Mouse (Mus musculus): Measurements from ENCODE around the gene Anapc13. TPM values are rescaled to one million over a fixed set of nuclear protein-coding genes. Genes with fewer than 3 reads are reported as not detected.

The Anapc13 gene
- polyA plus RNA-seq, 1 experiment from 2014 or later: 182 TPM

DNA sequence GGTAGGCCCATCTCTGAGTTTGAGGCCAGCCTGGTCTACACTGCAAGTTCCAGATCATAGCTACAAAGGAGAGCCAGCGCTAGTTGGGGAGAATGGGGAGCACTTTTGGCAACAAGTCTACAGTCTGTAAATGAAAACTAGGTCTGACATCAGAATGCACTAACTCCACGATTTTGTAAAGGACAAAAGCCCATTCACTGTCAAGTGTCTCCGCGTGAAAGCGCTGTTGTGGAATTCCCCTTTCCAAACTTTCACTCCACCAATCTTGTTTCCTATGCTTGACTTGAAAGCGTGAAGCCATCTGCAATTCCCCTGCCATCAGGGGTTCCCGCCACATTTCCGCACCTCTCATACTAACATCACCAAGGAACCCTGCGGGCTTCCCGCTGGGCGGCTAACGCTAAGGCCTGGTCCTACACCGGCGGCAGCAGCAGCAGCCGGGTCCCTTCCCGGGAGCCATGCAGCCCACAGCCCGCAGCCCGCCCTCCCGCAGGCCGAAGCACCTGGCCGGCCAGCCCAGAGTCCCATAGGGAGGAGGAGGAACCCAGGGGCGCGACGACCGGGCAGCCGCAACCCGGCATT is 604 bp upstream of the Anapc13 start:
- Histone ChIP-seq H3K9me3 (ENCODE audit: control insufficient read depth, low read length) (no peaks in the 10 kb centered on the region), H3K4me2 (peak overlapping the region; percentile 80), H3K27ac (ENCODE audit: low read depth, low read length) (peak overlapping the region; percentile 95), H3K4me1 (ENCODE audit: control insufficient read depth, insufficient read depth, low read length) (peaks cover 11% of the 10 kb centered on the region; the same call in 1 of the 2 replicates), H3K4me3 (ENCODE audit: low read depth, low read length) (peak overlapping the region; percentile 83), H3K36me3 (ENCODE audit: control insufficient read depth, insufficient read depth, low read length) (no peaks in the 10 kb centered on the region), H3K9ac (ENCODE audit: low read length) (peak overlapping the region; percentile 99), H3K27me3 (ENCODE audit: control insufficient read depth, insufficient read depth, low read length) (no peaks in the 10 kb centered on the region)
- ATAC-seq (ENCODE audit: low FRiP score) (peak; percentile 83), DNase-seq (ENCODE audit: low spot score, missing footprints) (no peak)
- 1% methylated on average over 27 of the region's 27 CpGs for WGBS

DNA sequence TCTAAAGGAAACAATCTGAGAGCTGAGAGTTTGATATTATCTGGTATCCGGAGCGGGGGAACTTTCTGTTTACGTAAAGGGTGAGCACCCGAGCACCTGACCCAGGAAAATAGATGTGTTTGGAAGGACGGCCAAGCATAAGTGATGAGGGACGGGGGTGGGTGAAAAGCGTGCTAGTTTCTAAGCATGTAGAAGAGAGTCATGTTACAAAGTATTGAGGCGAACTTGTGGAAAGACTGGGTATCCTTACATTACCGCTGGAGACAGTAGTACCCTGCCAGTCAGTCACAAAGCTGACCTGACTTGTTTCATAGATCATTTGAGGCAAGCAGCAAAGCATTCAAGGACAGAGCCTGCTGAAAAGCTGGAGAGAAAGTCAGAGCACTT is 736 bp downstream of the Anapc13 start:
- H3K27ac ChIP-seq (ENCODE audit: low read depth, low read length): peak overlapping the region; percentile 95; the same call in 1 of the 2 replicates
- no peak for DNase-seq (ENCODE audit: low spot score, missing footprints)
- peak overlapping the region; percentile 60 for H3K4me2 ChIP-seq
- H3K4me3 ChIP-seq (ENCODE audit: low read depth, low read length): peak overlapping the region; percentile 83
- peaks cover 11% of the 10 kb centered on the region; the same call in 1 of the 2 replicates for H3K4me1 ChIP-seq (ENCODE audit: control insufficient read depth, insufficient read depth, low read length)
- H3K9me3 ChIP-seq (ENCODE audit: control insufficient read depth, low read length): no peaks in the 10 kb centered on the region
- no peaks in the 10 kb centered on the region for H3K36me3 ChIP-seq (ENCODE audit: control insufficient read depth, insufficient read depth, low read length)
- ATAC-seq (ENCODE audit: low FRiP score): no peak
- H3K9ac ChIP-seq (ENCODE audit: low read length): peak overlapping the region; percentile 99
- no peaks in the 10 kb centered on the region for H3K27me3 ChIP-seq (ENCODE audit: control insufficient read depth, insufficient read depth, low read length)
- under 1% methylated on average over 9 of the region's 9 CpGs for WGBS

DNA sequence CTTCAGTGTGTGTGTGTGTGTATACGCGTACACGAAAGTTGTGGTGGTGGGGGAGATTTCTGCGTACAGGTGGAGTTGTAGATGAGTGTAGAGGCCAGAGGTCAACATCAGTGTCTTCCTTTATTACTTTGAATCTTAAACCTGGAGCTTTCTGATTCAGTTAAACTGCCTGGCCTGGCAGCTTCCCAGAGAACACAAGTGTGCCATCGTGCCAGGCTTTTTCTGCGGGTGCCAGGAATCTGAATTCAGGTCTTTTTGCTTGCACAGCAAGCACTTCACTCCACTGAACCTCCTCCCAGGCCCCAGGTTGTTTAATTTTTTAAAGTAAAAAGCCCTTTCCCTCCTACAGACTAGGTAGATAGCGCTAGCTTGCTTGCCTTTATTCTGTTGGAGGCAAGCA is 1.3 kb downstream of the Anapc13 start:
- Histone ChIP-seq H3K9ac (ENCODE audit: low read length) (peak overlapping the region; percentile 99), H3K9me3 (ENCODE audit: control insufficient read depth, low read length) (no peaks in the 10 kb centered on the region), H3K36me3 (ENCODE audit: control insufficient read depth, insufficient read depth, low read length) (no peaks in the 10 kb centered on the region), H3K4me2 (peak overlapping the region; percentile 60), H3K4me3 (ENCODE audit: low read depth, low read length) (peak overlapping the region; percentile 83), H3K27me3 (ENCODE audit: control insufficient read depth, insufficient read depth, low read length) (no peaks in the 10 kb centered on the region), H3K27ac (ENCODE audit: low read depth, low read length) (no peak overlapping the region), H3K4me1 (ENCODE audit: control insufficient read depth, insufficient read depth, low read length) (peaks cover 11% of the 10 kb centered on the region; the same call in 1 of the 2 replicates)
- no peak for DNase-seq (ENCODE audit: low spot score, missing footprints)
- no peak for ATAC-seq (ENCODE audit: low FRiP score)
- WGBS: 90% methylated on average over 7 of the region's 7 CpGs

DNA sequence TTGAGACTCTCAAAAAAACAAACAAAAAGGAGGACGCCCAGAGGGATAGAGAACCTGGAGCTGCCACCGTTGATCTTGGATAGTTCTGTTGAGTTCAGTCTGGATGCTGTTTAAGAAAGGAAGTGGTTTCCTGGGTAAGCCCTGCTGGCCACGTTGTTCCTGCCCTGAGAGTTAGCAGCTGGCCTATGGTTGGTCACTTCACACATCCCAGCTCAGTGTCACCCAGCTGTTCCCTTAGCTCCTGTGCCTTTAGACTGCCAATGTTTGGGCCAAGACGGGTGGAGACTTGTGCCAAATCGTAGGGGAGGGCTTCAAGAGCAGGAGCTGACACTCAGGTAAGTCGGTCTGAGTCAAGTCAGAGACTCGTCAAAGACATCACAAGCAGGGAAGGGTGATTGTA is 3.0 kb downstream of the Anapc13 start:
- WGBS: 71% methylated on average over 7 of the region's 7 CpGs
- no peak for DNase-seq (ENCODE audit: low spot score, missing footprints)
- Histone ChIP-seq H3K4me1 (ENCODE audit: control insufficient read depth, insufficient read depth, low read length) (peaks cover 11% of the 10 kb centered on the region; the same call in 1 of the 2 replicates), H3K27ac (ENCODE audit: low read depth, low read length) (no peak overlapping the region), H3K36me3 (ENCODE audit: control insufficient read depth, insufficient read depth, low read length) (no peaks in the 10 kb centered on the region), H3K27me3 (ENCODE audit: control insufficient read depth, insufficient read depth, low read length) (no peaks in the 10 kb centered on the region), H3K9ac (ENCODE audit: low read length) (no peak overlapping the region), H3K4me2 (no peak overlapping the region), H3K9me3 (ENCODE audit: control insufficient read depth, low read length) (no peaks in the 10 kb centered on the region), H3K4me3 (ENCODE audit: low read depth, low read length) (no peak overlapping the region)
- ATAC-seq (ENCODE audit: low FRiP score): no peak

DNA sequence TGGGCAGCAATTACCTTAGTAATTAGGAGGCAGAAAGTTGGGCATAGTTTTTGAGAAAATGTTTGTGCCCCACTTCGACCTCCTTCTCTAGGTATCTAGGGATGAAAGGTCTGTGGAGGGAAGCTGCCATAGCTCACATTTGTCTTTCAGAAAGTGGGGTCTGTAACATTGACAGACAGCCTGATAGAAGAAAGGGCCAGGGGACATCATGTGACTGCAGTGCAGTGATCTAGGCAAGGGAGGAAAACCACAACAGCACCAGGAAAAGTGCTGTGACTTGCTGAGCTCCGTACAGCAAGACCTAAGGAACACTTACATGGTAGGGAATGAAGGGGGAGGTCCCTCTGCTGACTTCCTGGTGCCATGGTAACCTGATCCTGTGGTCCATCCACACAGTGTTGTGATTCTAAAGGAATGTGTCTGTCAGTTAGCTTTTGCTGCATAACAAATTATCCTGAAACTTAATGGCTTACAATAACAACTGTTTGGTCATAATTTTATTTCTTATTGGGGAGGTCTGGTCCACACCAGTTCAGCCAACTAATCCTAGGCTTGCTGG is 5.6 kb downstream of the Anapc13 start:
- Histone ChIP-seq H3K4me3 (ENCODE audit: low read depth, low read length) (no peak overlapping the region), H3K4me2 (no peak overlapping the region), H3K36me3 (ENCODE audit: control insufficient read depth, insufficient read depth, low read length) (no peaks in the 10 kb centered on the region), H3K9me3 (ENCODE audit: control insufficient read depth, low read length) (no peaks in the 10 kb centered on the region), H3K27ac (ENCODE audit: low read depth, low read length) (no peak overlapping the region), H3K4me1 (ENCODE audit: control insufficient read depth, insufficient read depth, low read length) (peaks cover 8% of the 10 kb centered on the region; the same call in 1 of the 2 replicates), H3K9ac (ENCODE audit: low read length) (no peak overlapping the region), H3K27me3 (ENCODE audit: control insufficient read depth, insufficient read depth, low read length) (no peaks in the 10 kb centered on the region)
- DNase-seq (ENCODE audit: low spot score, missing footprints): no peak
- 64% methylated on average over 2 of the region's 2 CpGs for WGBS
- no peak for ATAC-seq (ENCODE audit: low FRiP score)

DNA sequence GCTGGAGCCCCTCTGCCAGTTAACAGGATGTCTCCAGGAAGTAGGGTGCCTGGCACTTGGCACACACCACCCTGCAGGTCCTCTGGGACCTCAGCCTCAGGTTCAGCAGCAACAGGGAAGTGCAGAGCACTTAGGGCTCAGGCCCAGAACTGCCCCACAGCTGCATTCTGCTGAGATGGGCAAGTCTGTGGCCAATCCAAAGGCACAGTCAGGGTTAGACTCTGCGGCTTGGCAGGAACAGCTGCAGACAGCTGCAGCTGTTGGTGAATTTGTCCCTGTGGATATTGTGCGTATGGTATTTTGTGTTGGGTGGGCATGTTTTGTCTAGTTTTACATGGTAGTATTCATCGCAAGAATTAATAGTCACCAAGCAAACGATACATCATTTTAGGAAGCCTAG is 6.1 kb downstream of the Anapc13 start:
- Histone ChIP-seq H3K9ac (ENCODE audit: low read length) (no peak overlapping the region), H3K27me3 (ENCODE audit: control insufficient read depth, insufficient read depth, low read length) (no peaks in the 10 kb centered on the region), H3K4me1 (ENCODE audit: control insufficient read depth, insufficient read depth, low read length) (peaks cover 5% of the 10 kb centered on the region; the same call in 1 of the 2 replicates), H3K9me3 (ENCODE audit: control insufficient read depth, low read length) (no peaks in the 10 kb centered on the region), H3K36me3 (ENCODE audit: control insufficient read depth, insufficient read depth, low read length) (no peaks in the 10 kb centered on the region), H3K4me3 (ENCODE audit: low read depth, low read length) (no peak overlapping the region), H3K4me2 (no peak overlapping the region), H3K27ac (ENCODE audit: low read depth, low read length) (no peak overlapping the region)
- 88% methylated on average over 4 of the region's 4 CpGs for WGBS
- DNase-seq (ENCODE audit: low spot score, missing footprints): no peak
- ATAC-seq (ENCODE audit: low FRiP score): no peak

DNA sequence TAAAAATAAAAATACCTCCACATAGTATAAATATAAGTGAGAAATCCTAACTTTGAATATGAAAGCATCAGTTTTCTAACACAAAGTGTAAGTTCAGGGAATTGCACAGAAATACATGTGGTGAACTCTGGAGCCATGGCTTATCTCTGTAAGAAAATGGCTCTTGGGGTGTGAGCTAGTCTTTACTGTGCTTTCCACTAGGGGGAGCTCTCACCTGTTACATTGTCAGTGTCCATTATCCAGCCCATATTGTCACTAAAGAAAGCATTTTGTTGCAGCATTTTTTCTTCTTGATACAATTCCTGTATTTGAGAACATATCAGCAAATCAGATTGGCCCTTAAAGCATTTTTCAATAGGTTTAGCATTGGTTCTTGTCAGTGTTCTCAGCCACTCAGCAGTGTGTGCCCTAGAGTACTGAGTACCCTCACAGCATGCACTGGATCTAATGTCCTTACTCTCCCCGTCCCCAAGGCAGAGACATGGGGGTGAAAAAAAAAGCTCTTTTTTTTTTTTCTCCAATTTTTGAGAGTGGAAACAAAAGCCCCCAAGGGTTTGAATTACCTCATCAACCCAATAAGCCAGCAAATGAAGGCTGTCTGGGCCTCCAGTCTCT is 6.9 kb downstream of the Anapc13 start:
- 48% methylated on average over 1 of the region's 1 CpGs for WGBS
- ATAC-seq (ENCODE audit: low FRiP score) (no peak), DNase-seq (ENCODE audit: low spot score, missing footprints) (peak; percentile 94)
- no peak overlapping the region for H3K9ac ChIP-seq (ENCODE audit: low read length)
- no peak overlapping the region for H3K4me2 ChIP-seq
- no peak overlapping the region for H3K4me3 ChIP-seq (ENCODE audit: low read depth, low read length)
- H3K4me1 ChIP-seq (ENCODE audit: control insufficient read depth, insufficient read depth, low read length): no peaks in the 10 kb centered on the region
- H3K27me3 ChIP-seq (ENCODE audit: control insufficient read depth, insufficient read depth, low read length): no peaks in the 10 kb centered on the region
- no peaks in the 10 kb centered on the region for H3K36me3 ChIP-seq (ENCODE audit: control insufficient read depth, insufficient read depth, low read length)
- no peaks in the 10 kb centered on the region for H3K9me3 ChIP-seq (ENCODE audit: control insufficient read depth, low read length)
- H3K27ac ChIP-seq (ENCODE audit: low read depth, low read length): no peak overlapping the region

DNA sequence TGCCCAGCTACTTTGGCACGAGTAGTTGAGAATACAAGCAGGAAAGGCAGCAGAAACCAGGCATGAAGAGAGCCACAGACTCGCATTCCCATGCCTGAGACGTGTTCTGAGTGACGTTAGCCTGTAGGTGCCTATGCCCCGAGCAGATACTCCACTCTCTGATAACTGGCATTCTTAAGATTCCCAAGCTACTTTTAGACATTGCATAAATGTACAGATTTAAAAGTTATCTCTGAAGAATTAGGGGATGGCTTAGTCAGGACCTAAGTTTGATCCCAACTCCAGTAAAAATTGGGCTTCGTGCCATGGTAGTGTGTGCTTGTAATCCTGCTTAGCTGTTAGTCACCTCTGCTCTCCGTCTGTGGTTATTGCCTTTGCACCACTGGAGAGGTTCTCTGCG is 8.4 kb downstream of the Anapc13 start:
- H3K36me3 ChIP-seq (ENCODE audit: control insufficient read depth, insufficient read depth, low read length): no peaks in the 10 kb centered on the region
- no peak overlapping the region for H3K9ac ChIP-seq (ENCODE audit: low read length)
- WGBS: 88% methylated on average over 8 of the region's 8 CpGs
- H3K4me3 ChIP-seq (ENCODE audit: low read depth, low read length): no peak overlapping the region
- H3K27ac ChIP-seq (ENCODE audit: low read depth, low read length): no peak overlapping the region
- no peaks in the 10 kb centered on the region for H3K9me3 ChIP-seq (ENCODE audit: control insufficient read depth, low read length)
- no peak overlapping the region for H3K4me2 ChIP-seq
- H3K27me3 ChIP-seq (ENCODE audit: control insufficient read depth, insufficient read depth, low read length): no peaks in the 10 kb centered on the region
- DNase-seq (ENCODE audit: low spot score, missing footprints) (no peak), ATAC-seq (ENCODE audit: low FRiP score) (no peak)
- no peaks in the 10 kb centered on the region for H3K4me1 ChIP-seq (ENCODE audit: control insufficient read depth, insufficient read depth, low read length)

DNA sequence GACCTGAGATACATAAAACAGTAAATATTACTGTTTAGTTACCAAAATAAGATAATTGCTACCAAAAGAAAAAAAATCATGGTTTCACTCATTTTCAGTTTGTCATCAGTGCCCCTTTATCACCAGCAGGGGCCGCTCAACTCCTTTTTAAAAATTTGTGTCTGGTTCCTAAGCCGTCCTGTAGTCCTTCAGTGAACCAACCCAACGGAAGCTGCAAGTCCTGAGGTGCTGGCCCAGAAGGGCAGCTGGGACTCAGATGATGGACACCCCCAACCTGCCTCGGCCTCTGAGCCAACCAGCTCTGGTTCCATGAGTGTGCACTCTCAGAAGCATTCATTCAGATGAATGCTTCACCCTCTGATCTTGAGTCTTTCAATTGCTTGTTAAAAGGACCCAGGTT is 10.5 kb downstream of the Anapc13 start:
- Histone ChIP-seq H3K9ac (ENCODE audit: low read length) (no peak overlapping the region), H3K4me2 (no peak overlapping the region), H3K4me1 (ENCODE audit: control insufficient read depth, insufficient read depth, low read length) (no peaks in the 10 kb centered on the region), H3K27ac (ENCODE audit: low read depth, low read length) (no peak overlapping the region), H3K36me3 (ENCODE audit: control insufficient read depth, insufficient read depth, low read length) (no peaks in the 10 kb centered on the region), H3K9me3 (ENCODE audit: control insufficient read depth, low read length) (no peaks in the 10 kb centered on the region), H3K4me3 (ENCODE audit: low read depth, low read length) (no peak overlapping the region), H3K27me3 (ENCODE audit: control insufficient read depth, insufficient read depth, low read length) (no peaks in the 10 kb centered on the region)
- 6% methylated on average over 4 of the region's 4 CpGs for WGBS
- ATAC-seq (ENCODE audit: low FRiP score) (no peak), DNase-seq (ENCODE audit: low spot score, missing footprints) (peak; percentile 93)

Data from midbrain, embryonic 11.5 days (tissue).